Mouse (Mus musculus): ENCODE data around the gene B3gat1. TPM values are rescaled to one million over a fixed set of nuclear protein-coding genes. Genes with fewer than 3 reads are reported as not detected.
A peak's percentile ranks its signal among the peaks of the same experiment; 100 is the strongest.

The B3gat1 gene
- total RNA-seq, 2 experiments from 2014 or later: 262 to 268 TPM

GRCm38 (mm10) chr9:26762477-26762876 lies 28.9 kb downstream of the B3gat1 start:
- intact Hi-C loops (cut with DNase I): loop anchor here (5.0 to 10.0 kb wide), 2 partner anchors 638 to 865 kb away; no protein-coding TSS in a partner anchor
- no peak for DNase-seq (ENCODE audit: low spot score in 2 of 2)

GRCm38 (mm10) chr9:26768181-26768580 lies 34.7 kb downstream of the B3gat1 start:
- no peak for DNase-seq (ENCODE audit: low spot score in 2 of 2)
- intact Hi-C loops (cut with DNase I): loop anchor here (10.0 kb wide), 1 partner anchor 643 kb away; no protein-coding TSS in a partner anchor

GRCm38 (mm10) chr9:26775700-26776099 lies 42.2 kb downstream of the B3gat1 start:
- intact Hi-C loops (cut with DNase I): loop anchor here (1.0 to 2.0 kb wide), 2 partner anchors 1082 to 1119 kb away; no protein-coding TSS in a partner anchor
- DNase-seq (ENCODE audit: low spot score in 2 of 2): no peak

DNA sequence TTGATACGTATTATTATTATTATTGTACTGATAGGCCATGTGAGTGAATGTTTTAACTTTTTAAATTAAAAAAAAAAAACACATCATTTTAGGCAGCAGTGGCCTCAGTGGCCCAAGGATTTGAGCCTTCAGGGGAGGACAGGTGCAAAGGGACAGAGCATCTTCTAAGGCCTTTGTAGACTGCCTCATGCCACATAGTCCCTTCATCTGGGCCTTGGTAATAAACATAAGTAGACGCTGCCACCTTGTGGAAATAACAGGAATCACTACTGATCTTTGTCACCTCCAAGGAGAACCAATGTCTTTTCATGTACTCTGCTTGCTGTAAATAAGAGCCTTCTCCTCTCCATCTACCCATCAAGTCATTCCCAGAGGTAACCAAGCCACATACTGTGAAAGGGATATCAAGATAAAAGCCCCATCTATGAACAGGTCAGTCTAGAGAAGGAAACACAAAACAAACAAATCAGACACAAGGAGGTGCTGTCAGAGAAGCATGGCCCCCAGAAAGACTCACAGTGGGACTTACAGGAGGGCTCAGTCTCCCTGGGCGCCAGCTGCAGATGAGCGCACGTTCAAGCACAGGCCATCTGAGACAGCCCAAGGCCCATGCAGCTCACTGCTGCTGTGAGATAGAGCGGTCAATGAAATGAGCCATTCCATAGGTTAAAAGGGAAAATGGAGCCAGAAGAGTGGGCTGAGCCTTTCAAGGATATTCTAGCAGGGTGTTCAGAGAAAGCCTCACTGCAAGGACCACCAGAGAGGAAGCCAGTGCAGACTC lies 42.8 kb downstream of the B3gat1 start:
- intact Hi-C loops (cut with DNase I): loop anchor here (1.0 to 2.0 kb wide), 2 partner anchors 1083 to 1120 kb away; no protein-coding TSS in a partner anchor

GRCm38 (mm10) chr9:26778421-26778820 lies 44.9 kb downstream of the B3gat1 start:
- no peak for DNase-seq (ENCODE audit: low spot score in 2 of 2)
- intact Hi-C loops (cut with DNase I): no loop called here

More for the DNA sequence above, 42.8 kb downstream of the B3gat1 start:
- peak; percentile 78 to 80 for DNase-seq (ENCODE audit: low spot score in 2 of 2)

DNA sequence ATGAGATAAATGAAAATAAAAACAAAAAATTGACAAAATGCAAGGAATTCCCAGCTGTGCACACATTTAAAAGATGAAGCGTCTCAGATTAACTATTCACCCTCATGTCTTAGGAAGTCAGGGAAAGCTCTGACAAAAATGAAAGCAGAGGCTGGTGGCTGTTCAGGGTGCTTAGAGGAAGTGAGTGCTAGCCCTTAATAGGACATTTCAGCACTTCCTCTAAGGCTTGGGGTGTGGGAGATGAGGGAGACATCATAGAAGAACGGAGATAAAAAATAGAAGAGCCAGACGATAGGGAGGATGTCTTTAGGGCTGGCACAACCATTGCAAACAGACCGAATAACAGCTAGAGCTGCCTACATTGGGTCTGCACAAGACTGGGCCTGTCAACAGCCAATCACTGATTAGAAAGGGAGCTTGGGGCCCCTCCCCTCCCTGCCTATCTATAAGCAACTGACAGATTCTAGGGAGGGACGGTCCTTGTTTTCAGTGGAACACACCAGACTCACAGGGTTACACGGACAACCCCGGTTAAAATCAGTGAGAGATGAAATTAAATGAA lies 50.0 kb downstream of the B3gat1 start:
- DNase-seq (ENCODE audit: low spot score in 2 of 2): no peak

DNA sequence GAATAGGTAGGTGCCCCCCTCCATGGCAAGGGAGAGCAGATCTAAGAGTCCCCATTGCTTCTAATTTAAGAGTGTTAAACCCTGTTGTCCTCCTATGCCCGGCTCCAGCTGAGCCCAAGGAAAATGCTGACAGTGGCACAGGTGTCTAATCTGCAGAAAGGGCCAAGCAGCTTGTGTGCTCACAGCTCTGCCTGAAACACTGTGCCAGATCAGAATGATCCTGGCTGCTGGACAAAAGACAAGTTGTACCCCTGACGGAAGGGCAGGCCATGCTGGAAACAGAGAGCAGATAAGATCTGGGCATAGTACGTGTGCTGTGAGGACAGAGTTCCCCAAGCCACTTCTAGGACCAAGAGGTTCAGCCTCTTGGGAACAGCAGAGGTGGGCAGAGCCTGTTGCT lies 59.3 kb downstream of the B3gat1 start:
- DNase-seq (ENCODE audit: low spot score in 2 of 2): no peak
- intact Hi-C loops (cut with DNase I): no loop called here

More for the DNA sequence above, 50.0 kb downstream of the B3gat1 start:
- intact Hi-C loops (cut with DNase I): no loop called here

GRCm38 (mm10) chr9:26798205-26798604 lies 64.7 kb downstream of the B3gat1 start:
- no peak for DNase-seq (ENCODE audit: low spot score in 2 of 2)
- intact Hi-C loops (cut with DNase I): no loop called here

- DNase-seq (ENCODE audit: low spot score in 2 of 2): no peak
- intact Hi-C loops (cut with DNase I): no loop called here
These were observed 65.2 kb downstream of the B3gat1 start for GRCm38 (mm10) chr9:26798731-26799130.

DNA sequence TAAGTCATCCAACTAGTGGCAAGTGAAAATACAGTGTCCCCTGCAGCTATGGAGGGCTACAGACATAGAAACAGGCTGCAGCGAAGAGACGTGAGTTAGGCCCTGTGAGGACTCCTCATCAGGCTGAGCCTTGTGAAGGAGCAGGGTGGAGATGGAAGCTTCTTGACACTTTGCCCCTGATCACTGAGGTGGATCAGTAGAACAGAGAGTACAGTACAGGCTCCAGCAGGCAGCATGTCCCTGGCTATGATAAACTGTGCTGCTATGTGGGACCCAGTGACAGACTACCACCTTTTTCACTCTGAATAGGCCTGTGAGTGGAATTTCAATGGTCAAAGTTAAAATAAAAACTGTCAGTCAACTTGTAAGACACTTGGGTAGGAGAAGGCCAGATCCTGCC lies 66.8 kb downstream of the B3gat1 start:
- no peak for DNase-seq (ENCODE audit: low spot score in 2 of 2)
- intact Hi-C loops (cut with DNase I): no loop called here

DNA sequence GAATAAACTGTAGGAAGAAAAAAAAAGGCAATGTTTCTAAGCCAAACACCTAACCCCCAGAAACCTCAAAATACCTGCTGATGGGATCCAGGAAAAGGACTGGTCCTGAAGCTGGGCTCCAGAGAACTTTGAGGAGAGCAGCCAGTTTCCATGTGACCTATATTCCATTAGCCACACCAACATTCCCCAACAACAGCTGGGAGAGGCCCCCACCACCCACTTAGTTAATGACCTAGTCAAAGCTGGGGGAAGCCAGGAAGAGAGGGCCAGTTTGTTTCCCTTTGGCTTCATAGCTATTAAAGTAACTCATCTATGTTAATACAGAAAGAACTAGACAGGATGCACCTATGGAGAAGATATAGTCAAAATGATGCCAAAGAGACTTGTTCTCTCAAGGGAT lies 70.8 kb downstream of the B3gat1 start:
- intact Hi-C loops (cut with DNase I): no loop called here
- DNase-seq (ENCODE audit: low spot score in 2 of 2): no peak

DNA sequence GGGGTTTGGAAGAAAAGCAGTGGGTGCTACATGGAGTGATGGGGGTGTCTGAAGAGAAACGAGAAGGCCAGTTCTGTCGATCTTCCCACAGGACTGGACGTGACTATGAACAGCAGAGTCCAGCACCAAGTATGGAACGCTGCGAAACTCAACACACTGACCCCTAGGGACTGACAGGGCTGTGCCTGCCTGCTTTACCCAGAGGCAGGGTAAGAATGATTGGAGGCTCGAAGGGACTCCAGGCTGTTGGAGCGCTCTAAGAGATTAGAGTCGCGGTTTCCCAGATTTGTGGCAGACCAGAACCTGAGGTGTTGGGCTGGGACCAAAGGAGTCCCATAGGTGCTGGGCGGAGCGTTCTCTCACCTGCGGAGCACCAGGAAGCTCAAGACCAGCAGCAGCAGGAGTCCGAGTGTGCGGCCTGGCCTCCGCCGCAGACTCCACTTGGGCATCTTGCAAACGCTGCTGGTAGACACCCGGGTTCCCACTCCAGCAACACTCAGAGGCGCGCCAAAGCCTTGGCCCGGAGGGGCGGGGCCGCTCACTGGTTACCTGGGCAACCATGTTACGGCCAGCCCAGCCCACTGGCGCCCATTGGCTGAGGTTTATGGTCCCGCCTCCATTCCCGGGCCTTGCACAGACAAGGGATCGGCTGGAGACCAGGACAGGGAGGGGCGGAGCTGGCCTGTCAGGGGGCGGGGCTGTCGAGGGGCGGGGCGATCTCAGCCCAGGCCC lies 72.6 kb downstream of the B3gat1 start, which contains the start of gene Glb1l2:
TSS of gene Glb1l2 (minus strand) at position 534 of the 732 bp plus-strand sequence.
- DNase-seq (ENCODE audit: low spot score in 2 of 2): peak; percentile 84 to 92
- intact Hi-C loops (cut with DNase I): no loop called here

DNA sequence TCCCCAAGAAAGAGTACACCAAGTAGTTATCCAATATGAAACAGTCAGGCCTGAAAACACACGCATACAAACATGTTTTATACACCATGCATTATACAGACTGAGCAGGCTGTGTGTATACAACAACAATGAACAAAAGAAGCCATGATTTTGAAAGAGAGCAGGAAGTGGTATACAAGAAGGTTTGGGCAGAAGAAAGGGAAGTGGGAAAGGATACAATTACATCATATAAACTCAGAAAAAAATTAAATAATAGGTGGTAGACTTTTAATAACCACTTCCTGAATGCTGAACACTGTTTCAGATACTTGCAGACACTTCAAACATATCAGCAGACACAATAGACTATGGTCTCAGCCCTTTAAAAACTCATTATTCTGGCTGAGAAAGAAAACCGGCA lies 75.2 kb downstream of the B3gat1 start:
- DNase-seq (ENCODE audit: low spot score in 2 of 2): no peak
- intact Hi-C loops (cut with DNase I): no loop called here

Other genes starting within 250 kb of the B3gat1 start
- under 1 TPM; 0.11 to 0.61 TPM for gene Glb1l2, start 72.7 kb downstream of the B3gat1 start, total RNA-seq (2021)
- not detected for gene Glb1l3, start 127.2 kb downstream of the B3gat1 start, total RNA-seq (2021)
- gene Gm1110, start 189.4 kb downstream of the B3gat1 start, total RNA-seq (2021): not detected

Data from left cerebral cortex, postnatal 14 days (tissue).